Mouse (Mus musculus) gastrocnemius, postnatal 4 days (tissue): ENCODE results near the gene Gm21440. TPM values are rescaled to one million over a fixed set of nuclear protein-coding genes. Genes with fewer than 3 reads are reported as not detected.
"Not testable (repeated sequence)": the region's sequence is repeated elsewhere in the genome, so short reads cannot be mapped to it uniquely, and the experiment has no call there.

Experiments
- DNase-seq, 2 experiments: peaks; one replicate each; pipeline ENCODE4 v3.0.0; 2021 to 2022; ENCODE audit warnings: low spot score in 2 of 2, mixed read lengths in 2 of 2
- long read RNA-seq, 2 experiments: library from polyadenylated mRNA; stranded (forward); transcript quantifications; one replicate each; pipeline ENCODE4 v2.0.0; 2021
- total RNA-seq, 2 experiments: library from RNA; stranded (reverse); gene quantifications; 2 replicates each; pipeline ENCODE4 v1.2.3; 2021

The Gm21440 gene
- not detected for total RNA-seq
- long read RNA-seq, experiment 1, result 0 reads
- long read RNA-seq, experiment 2, result 0 reads

DNA sequence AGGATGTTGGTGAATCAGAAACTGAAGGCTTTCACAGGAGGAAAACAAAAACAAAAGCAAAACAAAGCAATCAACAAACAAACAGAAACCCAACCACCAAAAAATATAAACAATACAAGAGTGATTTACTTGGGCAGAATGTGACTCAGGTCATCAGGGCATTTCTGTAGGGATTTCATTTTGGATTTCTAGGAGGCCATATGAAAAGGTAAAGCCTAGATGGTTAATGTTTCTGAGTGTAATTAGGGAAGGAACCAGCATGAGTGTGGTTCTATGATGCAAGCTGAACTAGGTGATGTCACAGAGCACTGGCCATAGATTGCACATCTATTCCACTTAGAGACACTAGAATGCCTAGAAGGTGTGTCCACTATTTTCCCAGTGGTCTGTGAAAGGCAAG is at the start of gene Gm21440, which contains the start of gene Gm21454:
Gene Gm21440, plus strand, starts transcription at position 301 of the 400 bp plus-strand sequence.
Gene Gm21454, plus strand, starts transcription at position 352 of the 400 bp plus-strand sequence.
- not testable (repeated sequence) for DNase-seq

DNA sequence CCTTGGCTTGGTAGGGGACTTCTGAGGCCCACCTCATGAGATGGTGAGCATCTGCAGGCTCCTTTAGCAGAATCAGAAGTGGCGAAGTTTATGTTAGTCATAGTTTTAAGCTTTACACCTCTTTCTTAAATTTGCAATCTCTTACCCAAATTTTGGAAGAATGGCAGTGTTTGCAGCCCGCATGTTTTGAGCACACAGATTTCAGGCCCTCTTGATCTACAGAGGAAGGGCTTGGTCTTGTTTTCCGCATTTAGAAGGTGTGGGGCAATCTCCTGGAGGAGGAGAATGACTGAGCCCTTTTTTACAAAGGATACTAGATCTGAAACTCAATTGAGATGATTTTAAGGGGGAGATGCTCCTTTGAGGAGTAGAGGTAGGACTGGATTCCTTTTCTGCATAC is 28.4 kb upstream of the Gm21440 start, which contains the start of gene Gm21828:
Gene Gm21828, minus strand, starts transcription at position 101 of the 400 bp plus-strand sequence.
- not testable (repeated sequence) for DNase-seq

Other genes starting within 250 kb of the Gm21440 start
- gene Gm20807, start 209.5 kb upstream of the Gm21440 start, total RNA-seq, result not detected
- not detected for gene Gm21891, start 118.9 kb upstream of the Gm21440 start, total RNA-seq
- gene Gm21425, start 90.4 kb upstream of the Gm21440 start, total RNA-seq, result not detected
- not detected for gene Gm21828, start 28.5 kb upstream of the Gm21440 start, total RNA-seq
- gene Gm21454, start 51 bp downstream of the Gm21440 start, total RNA-seq, result not detected
- not detected for gene Gm21725, start 96.7 kb downstream of the Gm21440 start, total RNA-seq
- not detected for gene Gm21866, start 213.2 kb downstream of the Gm21440 start, total RNA-seq
- gene Gm20773, start 241.6 kb downstream of the Gm21440 start, total RNA-seq, result not detected